Mouse (Mus musculus) thymus, postnatal 36 days (tissue): ENCODE data around the gene Ptprg.
"Not testable (repeated sequence)": the region's sequence is repeated elsewhere in the genome, so short reads cannot be mapped to it uniquely, and the experiment has no call there.

Experiments
- DNase-seq, 2 experiments: peaks; one replicate each; pipeline ENCODE4 v3.0.0; 2022; ENCODE audit warnings: mixed read lengths in 2 of 2

The Ptprg gene

DNA sequence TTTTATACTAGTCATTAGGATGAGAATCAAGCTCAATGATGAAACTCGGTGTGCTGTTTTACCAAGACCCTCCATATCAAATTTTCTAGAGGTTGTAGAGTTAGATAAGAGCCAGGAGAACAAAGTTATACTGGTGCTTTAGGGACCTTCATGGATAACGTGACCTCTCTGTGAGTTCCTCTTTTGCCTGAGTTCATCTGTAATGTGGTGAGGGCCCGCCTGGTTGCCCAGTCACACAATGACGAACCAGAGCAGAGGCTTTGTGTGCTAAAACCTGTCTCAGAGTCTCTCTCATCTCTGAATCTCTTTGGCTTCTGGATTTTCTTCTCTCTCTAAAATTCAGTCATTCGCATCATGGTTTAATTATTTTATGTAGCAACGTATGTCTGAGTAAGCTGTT lies 204.9 kb downstream of the Ptprg start:
- no peak for DNase-seq

DNA sequence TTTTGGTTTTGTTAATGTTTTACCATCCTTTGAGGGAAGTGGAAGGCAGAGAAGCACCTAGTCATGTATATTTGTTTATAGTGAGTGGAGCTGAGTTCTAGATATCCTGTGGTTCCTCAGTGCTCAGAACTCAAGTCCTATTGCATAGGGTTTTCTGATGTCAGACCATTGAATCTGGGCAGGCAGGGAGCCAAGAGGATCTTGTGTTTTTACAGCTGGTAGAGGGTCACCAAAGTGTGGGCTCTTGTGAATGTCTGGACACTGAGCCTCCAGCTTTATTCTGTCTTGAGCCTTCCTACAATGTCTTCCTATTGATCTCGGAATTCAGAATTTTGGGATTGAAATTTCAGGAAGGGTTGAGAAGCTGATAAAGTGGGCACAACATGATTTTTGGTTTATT lies 206.0 kb downstream of the Ptprg start:
- DNase-seq = no peak

DNA sequence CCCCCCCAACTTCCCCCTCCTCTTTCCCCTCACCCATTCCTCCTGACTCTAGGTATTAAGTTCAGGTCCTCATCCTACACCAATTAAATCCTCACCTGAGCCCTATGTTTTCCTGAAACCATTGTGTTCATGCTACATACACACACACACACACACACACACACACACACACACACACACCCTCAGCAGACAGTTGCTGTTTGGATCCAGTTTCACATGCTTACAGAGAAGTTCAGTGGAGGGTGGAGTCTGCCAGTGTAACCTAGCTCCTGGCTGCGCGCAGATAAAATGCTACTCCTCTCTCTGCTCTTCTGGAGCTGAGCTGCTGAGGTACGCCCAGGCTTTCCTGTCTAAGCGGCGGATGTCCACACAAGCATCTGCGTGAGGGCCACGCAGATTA lies 209.7 kb downstream of the Ptprg start:
- no peak for DNase-seq

DNA sequence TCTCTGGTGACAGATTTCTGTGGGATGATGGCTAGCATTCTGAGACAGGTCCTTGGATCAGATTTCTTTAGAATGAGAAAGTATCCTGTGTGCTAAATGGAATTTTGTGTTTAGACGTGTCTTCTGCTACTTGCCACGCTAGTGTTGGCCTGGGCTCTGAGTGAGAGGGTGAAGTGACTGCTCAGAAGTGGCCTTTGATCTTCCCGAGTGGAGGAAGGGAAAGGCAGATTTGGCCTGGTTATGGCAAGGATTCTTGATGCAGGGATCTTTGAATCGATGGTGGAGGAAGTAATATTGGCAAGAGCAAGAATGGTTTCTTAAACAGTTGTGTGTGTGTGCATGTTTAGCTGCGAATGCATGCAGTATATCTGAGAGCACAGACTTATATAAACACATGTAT lies 219.4 kb downstream of the Ptprg start:
- no peak for DNase-seq

DNA sequence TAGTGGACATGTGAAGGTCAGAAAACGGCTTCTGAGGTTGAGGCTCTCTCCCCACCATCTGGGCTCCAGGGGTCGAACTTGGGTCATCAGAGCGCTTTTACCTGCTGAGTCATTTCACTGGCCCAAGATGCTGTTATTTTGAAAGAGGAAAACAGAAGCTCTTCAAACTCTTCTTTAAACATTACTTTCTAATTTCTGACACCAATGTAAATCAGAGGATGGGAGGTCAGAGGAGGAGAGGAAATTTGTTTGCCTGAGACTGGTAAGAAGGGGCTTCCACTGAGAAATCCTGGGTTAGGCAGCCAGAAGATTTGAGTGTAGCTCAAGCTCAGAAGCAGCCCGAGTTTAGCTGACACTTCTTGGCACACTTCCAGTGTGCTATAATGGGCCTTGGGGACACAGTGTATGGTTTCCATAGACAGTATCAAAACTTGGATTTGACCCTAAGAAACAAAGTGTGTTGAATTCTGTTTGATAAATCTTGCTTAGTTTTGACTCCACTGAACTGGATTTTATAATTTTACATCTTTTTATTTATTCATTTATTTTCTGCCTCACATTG lies 221.2 kb downstream of the Ptprg start:
- DNase-seq = no peak

DNA sequence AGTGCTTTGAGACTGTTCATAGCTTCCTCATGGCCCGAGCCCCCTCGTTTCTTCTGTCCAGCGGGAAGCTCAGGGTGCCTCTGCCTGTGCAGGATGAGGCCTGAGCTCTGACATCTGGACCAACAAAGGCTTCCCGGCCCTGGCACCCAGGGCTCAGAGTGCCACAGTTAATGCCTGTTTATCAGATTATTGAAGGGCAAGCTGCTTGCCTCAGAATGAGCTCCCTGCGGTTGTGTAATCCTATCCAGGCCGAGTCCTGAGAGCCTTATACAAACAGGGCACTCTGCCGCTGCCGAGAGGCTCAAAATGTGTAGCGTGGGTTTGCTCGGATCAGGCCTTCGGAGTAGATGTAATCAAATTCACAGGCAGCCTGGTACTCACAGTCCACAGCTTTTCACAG lies 221.9 kb downstream of the Ptprg start:
- DNase-seq = no peak

DNA sequence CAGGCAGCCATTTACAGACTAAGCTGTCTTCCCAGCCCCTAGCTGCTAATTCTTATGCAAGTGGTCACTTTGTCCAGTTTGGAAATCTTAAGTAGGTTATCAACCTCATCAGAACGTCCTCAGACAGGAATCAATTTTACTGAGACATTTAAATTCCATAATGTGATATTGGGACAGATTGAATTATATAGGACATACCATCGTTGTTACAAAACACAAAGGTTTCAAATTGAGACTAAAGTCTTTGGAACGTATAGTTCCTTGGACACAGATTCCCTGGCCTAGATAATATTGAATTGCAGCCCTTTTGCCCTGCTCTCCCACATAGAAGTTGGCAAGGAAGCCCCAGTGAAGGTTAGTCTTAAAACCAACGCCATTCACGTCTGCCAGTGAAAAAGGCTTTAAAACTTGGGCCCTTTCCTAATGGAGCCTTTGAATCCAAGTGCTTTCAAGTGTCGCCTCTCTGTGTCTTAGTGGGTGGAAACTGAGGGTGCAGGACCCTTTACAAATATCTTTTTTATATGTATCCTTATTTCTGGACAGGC lies 222.7 kb downstream of the Ptprg start:
- no peak for DNase-seq

DNA sequence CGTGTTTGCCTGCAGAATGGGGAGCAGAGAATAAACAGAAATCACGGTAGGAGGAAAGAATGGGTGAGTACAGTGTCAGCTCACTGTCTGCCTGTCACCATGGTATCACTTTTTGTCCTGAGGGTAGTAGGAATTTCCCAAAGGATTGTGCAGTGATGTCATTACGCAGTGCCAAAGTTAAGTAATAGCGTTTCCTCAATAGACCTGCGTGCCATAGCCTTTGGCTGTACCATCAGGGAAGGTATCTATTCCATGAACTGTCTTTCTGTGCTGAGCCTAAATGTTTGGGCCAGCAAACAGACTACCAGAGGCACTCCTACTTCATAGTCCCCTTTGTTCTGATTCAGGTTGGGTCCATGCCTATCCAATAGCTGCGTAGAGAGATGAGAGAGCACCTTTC lies 223.2 kb downstream of the Ptprg start:
- DNase-seq = no peak

DNA sequence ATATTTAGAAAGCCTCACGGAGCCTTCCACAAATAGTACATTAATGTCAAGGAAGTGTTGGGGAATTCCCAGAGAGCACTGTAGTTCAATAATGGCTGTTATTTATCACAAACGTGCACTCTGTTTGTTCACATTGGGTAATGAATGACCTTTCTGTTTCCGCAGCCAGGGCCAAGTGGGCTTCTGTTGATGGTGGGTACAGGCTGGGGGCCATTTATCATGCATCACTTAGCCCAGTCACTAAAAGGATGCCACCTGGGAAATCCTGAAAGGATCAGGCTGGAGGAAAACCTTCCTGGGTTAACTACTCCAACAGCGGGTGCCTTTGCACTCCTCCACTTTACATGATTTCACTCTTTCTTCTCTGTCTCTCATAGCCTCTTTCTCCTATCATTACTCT lies 237.9 kb downstream of the Ptprg start:
- no peak for DNase-seq

DNA sequence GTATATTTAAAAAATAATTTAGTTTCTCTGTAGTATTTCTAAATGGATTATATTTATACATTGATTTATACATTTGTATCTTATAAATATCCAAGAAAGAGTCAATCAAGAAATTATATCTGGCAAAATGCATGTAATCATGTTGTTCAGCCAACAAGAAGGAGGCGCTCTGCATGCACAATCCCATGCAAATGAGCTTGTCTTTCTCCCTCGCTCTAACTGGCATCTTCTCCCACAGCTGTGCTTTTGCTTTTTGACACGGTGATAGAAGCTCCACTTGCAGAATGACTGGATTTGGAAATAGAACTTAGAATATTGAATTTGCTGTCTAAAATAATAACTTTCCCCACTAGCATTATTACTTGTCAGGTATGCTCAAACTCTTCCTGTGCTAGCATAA lies 240.5 kb downstream of the Ptprg start:
- no peak for DNase-seq

DNA sequence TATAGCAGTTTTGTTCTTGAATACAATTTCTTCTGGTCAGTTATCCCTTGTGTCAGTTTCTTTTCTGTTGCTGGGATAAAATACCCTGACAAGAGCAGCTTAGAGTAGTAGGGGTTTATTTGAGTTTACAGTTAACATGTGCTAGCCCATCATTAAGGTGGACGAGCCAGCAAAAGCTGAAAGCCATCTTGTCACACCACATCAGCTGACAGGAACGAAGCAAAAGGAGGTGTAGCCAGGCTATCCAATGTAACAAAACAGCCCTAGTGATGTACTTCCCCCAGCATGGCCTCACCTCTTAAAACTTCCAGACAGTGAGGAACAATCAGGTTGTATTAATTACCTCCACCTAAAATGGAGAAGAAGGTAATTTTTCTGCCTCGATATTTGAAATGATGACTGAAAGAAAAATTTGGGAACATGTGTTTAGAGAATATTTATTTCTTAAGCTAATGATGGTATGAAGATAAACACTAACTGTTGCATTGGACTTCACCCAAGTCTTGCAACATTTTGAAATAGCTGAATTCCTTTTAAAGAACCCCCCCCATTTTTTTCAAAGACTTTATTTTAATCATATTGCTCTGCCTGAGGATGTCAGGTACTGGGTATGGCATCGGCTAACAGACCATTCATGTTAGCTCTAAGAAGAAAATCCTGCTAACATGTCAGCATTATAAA lies 249.2 kb downstream of the Ptprg start:
- DNase-seq = no peak

DNA sequence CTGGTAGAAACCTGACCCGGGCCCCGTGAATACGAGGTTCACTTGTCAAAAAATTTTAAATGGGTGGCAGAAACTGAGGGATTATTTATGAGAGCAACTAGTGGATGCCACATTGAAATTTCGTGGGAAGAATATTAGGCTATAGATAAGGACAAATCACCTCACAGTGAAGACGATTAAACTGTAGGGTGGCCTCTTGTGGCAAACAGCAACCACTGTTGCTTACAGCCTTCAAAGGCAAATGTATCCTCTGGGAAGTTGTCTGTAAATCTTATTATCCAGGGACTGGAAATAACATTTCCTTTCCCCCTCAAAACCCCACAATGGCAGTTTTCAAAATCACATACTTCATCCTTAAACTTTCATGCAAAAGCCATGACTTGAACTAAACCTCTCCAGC lies 253.3 kb downstream of the Ptprg start:
- no peak for DNase-seq

DNA sequence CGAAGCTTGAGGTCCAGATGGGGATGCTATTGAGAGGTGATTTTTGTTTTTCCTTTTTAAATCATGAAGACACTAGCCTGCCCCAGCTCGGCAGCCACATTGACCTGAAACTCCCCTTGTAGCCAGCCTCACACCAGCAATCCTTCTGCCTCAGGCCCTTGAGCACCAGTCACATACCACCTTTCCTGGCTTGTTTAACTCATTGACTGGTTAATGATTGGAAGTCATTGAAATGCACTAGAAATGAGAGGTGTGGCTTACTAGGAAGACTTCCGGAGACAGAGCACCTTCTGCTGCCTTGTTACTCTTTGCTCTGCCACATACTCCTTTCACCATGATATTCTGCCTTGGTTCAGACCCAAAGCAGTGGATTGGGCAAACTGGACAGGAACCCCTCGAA lies 254.1 kb downstream of the Ptprg start:
- no peak for DNase-seq

DNA sequence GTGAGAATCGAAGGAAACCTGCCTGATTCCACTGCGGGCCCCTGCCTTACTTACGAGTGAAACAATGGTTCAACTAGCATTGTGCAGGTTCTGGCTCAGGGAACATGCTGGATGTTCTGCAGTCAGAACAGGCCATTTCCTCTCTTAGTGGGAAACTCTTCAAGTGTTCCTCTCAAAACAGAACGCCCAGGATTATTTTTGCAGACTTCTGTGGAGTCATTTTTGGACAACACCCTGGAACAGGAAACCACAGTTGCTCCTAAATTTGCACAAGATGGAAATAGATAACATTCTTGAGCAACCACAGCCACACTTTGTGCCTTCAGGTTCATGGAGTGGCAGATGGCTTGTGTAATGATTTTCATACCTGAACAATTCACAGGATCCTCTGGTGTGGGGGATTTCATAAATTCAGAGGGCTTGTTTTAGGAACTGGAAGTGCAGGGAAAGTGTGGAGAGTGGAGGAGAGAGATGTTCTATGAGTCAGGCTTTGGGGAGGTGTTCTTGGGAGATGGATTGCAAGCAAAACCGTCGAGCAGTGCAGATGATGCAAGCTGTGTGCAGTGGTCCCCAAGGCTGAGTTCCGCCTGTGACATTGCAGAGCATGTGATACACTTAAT lies 257.9 kb downstream of the Ptprg start:
- DNase-seq = no peak

DNA sequence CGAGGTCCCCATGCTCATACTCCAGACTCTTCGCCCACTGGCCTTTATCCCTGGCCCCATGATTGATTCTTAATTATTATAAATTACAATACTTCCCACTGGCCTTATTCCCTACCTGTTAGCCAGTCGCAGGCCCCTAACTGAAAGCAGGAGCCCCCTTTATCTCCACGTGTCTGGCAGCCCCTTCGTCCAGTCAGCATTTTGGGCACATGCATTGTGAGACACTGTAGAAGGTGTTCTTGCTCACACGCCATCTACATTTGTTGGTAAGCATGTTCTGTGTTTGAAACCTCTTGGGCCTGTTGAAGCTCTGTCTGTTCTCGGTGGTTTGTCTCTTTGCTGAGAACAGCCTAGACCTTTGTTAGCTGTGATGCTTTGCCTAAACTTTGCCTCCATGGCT lies 259.0 kb downstream of the Ptprg start:
- DNase-seq = no peak

DNA sequence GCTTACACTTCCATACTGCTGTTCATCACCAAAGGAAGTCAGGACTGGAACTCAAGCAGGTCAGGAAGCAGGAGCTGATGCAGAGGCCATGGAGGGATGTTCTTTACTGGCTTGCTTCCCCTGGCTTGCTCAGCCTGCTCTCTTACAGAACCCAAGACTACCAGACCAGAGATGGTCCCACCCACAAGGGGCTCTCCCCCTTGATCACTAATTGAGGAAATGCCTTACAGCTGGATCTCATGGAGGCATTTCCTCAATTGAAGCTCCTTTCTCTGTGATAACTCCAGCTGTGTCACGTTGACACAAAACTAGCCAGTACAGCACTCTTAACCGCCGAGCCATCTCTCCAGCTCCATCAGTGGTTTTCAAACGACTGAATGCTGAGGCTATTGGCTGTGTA lies 261.5 kb downstream of the Ptprg start:
- DNase-seq = not testable (repeated sequence)

DNA sequence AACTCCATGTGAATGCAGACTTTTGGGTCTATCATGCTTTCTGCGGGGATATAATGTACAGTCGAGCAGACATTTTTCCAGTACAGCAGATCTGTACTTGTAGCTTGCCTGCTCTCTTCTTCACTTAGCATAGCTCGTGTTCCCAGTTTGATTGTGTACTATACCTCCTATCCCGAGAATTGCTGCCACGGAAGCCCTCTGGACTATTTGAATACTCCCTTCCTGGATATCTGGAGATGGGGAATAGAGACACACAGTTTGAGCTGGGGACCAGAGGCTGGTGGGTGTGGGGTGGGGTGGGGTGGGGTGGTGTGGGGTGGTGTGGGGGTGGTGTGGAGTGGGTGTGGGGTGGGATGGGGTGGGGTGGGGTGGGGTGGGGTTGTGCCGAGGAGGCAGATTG lies 263.9 kb downstream of the Ptprg start:
- DNase-seq = no peak

DNA sequence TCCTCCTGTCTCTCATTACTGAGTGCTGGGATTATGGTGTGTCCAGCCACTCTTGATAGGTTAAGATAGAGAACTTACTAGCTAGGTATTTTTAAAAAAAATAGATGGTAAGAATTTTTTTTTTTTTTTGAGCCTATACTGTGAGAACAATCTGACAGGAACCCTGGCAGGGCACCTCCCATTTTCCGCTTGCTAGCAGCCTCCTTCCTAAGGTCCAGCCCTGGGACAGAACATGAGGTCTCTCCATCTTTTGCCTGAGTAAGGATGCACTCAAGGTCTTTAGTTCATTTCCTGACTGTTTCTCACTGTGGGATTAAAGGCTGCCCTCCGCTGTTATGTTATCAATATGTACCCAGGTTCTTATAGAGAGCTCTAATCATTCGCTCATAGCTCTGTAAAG lies 264.7 kb downstream of the Ptprg start:
- no peak for DNase-seq

DNA sequence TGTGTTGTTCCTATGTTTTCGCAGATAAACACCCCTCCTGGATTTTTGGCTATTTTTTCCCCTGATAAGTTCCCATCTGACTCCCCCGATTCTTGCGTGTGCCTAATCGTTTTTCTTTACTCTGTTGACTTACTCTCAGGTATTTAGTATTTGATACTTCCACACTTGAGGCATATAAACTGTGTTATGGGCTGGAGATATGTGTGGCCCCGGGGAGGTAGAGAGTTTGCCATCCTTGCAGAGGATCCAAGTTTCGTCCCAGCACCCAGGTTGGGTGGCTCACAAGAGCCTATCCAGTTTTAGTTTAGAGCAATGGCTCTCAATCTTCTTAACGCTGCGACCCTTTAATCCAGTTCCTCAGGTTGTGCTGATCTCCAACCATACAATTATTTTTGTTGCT lies 265.4 kb downstream of the Ptprg start:
- DNase-seq = no peak

DNA sequence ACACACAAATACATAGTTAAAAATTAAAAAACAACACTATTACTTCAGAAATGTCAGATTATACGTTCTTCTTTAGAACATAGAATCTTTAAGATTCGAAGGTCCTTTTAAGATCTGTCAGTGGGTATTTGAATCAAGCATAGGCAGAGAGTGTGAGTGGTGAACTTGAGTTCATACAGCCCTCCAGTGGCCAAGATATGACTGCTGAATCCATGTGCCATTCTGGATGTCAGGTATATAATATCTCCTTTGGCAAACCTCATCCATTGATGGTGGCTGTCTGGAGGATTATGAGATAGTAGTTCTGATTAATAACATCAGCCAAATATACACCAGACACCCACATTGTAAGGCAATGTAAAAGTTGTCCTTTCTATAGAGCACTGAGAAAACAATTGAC lies 266.0 kb downstream of the Ptprg start:
- no peak for DNase-seq

DNA sequence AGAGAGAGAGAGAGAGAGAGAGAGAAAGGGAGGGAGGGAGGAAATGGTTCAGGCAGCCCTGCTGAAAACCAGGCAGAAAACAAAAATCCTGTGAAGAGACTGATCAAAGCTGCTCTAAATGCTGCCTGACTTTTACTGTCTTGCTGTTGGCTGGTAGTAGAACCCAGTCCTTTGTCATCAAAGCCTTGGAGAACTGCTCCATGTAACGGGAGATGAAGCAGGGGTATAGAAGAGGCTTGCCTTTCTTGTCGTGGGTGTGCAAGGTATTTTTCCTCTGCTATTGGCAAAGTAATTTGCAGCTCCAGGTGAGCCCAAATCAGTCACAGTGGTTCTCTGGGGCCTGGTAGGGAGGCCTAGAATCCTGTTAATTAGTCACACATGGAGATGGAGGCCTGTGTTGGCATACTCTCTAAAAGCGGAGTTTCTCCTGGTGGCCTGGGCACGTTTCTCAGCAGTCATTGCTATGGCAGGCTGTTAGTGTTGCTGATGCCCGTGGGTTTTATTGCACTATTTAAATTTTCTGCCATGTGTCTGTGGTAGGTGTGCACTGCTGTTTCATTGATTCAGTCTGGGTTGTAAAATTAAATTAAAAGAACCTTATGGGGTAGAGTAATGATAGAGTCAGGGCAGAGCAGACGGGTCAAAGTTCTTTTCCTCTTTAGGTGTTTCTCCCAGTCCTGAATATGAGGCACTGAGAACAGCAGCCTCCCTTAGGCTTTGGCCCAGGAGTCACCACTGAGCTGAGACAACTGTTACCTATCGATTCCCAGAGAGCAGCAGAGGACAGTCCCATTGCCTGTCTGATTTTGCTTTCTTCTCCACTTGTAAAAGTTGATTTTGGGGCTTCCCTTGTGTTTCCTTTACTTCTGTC lies 269.7 kb downstream of the Ptprg start:
- no peak for DNase-seq

DNA sequence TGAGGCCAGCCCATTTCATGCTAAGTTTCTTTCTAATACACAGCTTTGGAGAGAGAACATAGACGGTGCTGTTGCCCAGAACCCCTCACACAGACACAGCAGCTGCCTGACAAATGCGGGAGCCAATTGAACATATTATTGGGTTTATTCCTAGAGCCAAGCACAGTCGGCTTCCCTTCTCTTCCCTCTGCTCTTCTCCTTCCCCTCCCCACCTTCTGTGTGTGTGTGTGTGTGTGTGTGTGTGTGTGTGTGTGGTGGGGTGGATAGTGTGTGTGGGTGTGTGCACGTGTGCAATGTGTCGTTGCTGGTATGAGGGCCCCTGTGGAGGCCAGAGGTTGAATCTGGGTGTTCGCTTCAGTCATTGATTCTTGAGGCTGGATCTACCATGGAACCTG lies 270.4 kb downstream of the Ptprg start:
- no peak for DNase-seq

DNA sequence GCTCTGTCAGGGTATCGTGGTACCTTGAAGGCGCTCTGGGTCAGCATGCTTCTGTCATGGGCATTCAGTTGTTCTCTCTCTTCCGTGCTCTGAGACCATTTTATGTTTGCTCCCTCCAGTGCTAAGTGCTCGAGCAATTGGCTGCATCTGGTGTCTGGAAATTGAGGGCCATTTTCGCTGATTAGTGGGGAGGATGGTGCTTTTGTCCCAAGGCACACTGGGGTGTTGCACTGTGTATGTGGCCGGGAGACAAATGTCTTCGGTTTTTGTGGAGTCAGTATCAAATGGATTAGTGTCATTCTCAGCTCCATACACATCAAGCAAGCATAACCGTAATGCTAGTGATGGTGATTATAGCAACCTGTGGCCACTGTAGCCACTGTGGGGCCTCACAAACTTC lies 271.6 kb downstream of the Ptprg start:
- DNase-seq = no peak

DNA sequence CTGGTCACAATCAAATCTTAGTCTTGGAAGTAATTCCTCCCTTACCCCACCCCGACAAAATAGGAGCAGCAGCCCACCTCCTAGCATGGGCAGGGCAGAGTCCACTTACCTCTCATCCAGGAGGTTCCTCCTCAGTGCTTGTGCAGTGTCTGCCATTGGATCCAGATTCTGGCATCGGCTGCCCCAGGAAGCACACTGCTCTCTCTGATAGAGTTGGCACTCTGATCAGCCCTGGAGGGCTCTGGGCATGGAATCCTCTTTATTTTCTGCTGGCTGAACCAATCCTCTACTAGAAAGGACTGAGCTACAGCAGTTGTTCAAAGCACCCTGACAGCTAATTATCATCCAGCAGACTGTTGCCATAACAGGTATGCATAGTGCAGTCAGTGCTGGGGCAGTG lies 272.2 kb downstream of the Ptprg start:
- no peak for DNase-seq
